Mouse (Mus musculus) midbrain, postnatal 0 days (tissue): ENCODE data around the gene Bpifa3. TPM values are rescaled to one million over a fixed set of nuclear protein-coding genes. Genes with fewer than 3 reads are reported as not detected.

ENCODE experiments used
- ATAC-seq: fragments of 200-750 bp; cut with Nextera tagmentation; 2 replicates; pipeline ENCODE4 v1.8.0; 2017; ENCODE audit warnings: moderate number of reproducible peaks, mild to moderate bottlenecking, moderate TSS enrichment, moderate library complexity; ENCODE audit not compliant: low FRiP score
- DNase-seq: peaks from one replicate; pipeline ENCODE4 v3.0.0-alpha.2; 2015; ENCODE audit warnings: low spot score
- H3K27ac ChIP-seq: fragments of 300-500 bp; sonication (generic); 2 replicates; pipeline ENCODE4 v1.5.1; 2014; ENCODE audit warnings: low read depth, mild to moderate bottlenecking, low read length, mixed read lengths
- H3K27me3 ChIP-seq: fragments of 300-500 bp; sonication (generic); 2 replicates; pipeline ENCODE4 v1.6.1; 2014; ENCODE audit warnings: low read length, control low read depth, mixed read lengths; ENCODE audit not compliant: insufficient read depth
- H3K36me3 ChIP-seq: fragments of 300-500 bp; sonication (generic); 2 replicates; pipeline ENCODE4 v1.6.1; 2014; ENCODE audit warnings: low read length, control low read depth, mixed read lengths; ENCODE audit not compliant: insufficient read depth
- H3K4me1 ChIP-seq: fragments of 300-500 bp; sonication (generic); 2 replicates; pipeline ENCODE4 v1.6.1; 2014; ENCODE audit warnings: mild to moderate bottlenecking, control low read depth, antibody characterized with exemption, low read length, mixed read lengths; ENCODE audit not compliant: insufficient read depth
- H3K4me2 ChIP-seq: fragments of 300-500 bp; sonication (generic); 2 replicates; pipeline ENCODE4 v1.6.1; 2014; ENCODE audit warnings: low read depth, mild to moderate bottlenecking, low read length, mixed read lengths; ENCODE audit not compliant: poor library complexity, severe bottlenecking
- H3K4me3 ChIP-seq: fragments of 300-500 bp; sonication (generic); 2 replicates; pipeline ENCODE4 v1.5.1; 2014; ENCODE audit warnings: low read depth, mild to moderate bottlenecking, low read length, moderate library complexity
- H3K9ac ChIP-seq: fragments of 300-500 bp; sonication (generic); replicated peaks from 2 replicates; pipeline ENCODE4 v1.6.1; 2014; ENCODE audit warnings: mild to moderate bottlenecking, low read length, moderate library complexity, mixed read lengths; ENCODE audit not compliant: poor library complexity, severe bottlenecking
- H3K9me3 ChIP-seq: fragments of 300-500 bp; sonication (generic); 2 replicates; pipeline ENCODE4 v1.6.1; 2016; ENCODE audit warnings: low read length, control low read depth
- CTCF ChIP-seq: IDR thresholded peaks from 2 replicates; pipeline ENCODE4 v1.5.1; 2016; ENCODE audit warnings: antibody characterized with exemption, mild to moderate bottlenecking
- WGBS: fragments of 180-500 bp; shearing (Covaris S2); extraction: QIAGEN DNeasy Blood & Tissue Kit; methylation state at CpG from one replicate; pipeline ENCODE4 v1.1.7; 2014; 5-methylcytosine and 5-hydroxymethylcytosine counted together
- polyA plus RNA-seq: library from polyadenylated mRNA; unstranded; fragments of >200 nt; fragmentation: Nextera tagmentation; extraction: Ambion mirVana; gene quantifications from 2 replicates; pipeline ENCODE4 v1.2.1, GENCODE M21; 2015
- total RNA-seq: library from RNA; depleted of rRNA; stranded (reverse); fragments of >200 nt; gene quantifications from 2 replicates; pipeline ENCODE4 v1.2.3, GENCODE M21; 2014; rRNA removed

Gene Bpifa3
- total and polyA plus RNA-seq, 2 experiments from 2014 or later, result not detected

- Histone ChIP-seq H3K4me1 (no peaks in the 10 kb centered on the region), H3K36me3 (no peaks in the 10 kb centered on the region), H3K4me3 (no peak overlapping the region), H3K9me3 (no peaks in the 10 kb centered on the region), H3K4me2 (no peak overlapping the region), H3K27ac (no peak overlapping the region), H3K9ac (no peak overlapping the region), H3K27me3 (no peaks in the 10 kb centered on the region)
- WGBS, result 90% methylated on average over 6 of the region's 6 CpGs
- no peak for DNase-seq
- ATAC-seq, result no peak
- TF ChIP-seq CTCF, result no peak
Measured at GRCm38 (mm10) chr2:154185319-154185718, 55.2 kb downstream of the Bpifa3 start.

- H3K4me3 ChIP-seq, result no peak overlapping the region
- no peaks in the 10 kb centered on the region for H3K36me3 ChIP-seq
- ATAC-seq (no peak), DNase-seq (no peak)
- H3K4me2 ChIP-seq, result no peak overlapping the region
- no peak overlapping the region for H3K9ac ChIP-seq
- H3K4me1 ChIP-seq, result no peaks in the 10 kb centered on the region
- TF ChIP-seq CTCF, result no peak
- no peaks in the 10 kb centered on the region for H3K27me3 ChIP-seq
- H3K27ac ChIP-seq, result no peak overlapping the region
- 74% methylated on average over 3 of the region's 3 CpGs for WGBS
- H3K9me3 ChIP-seq, result no peaks in the 10 kb centered on the region
Measured at GRCm38 (mm10) chr2:154185748-154186147, 55.6 kb downstream of the Bpifa3 start.

- no peaks in the 10 kb centered on the region for H3K36me3 ChIP-seq
- H3K9ac ChIP-seq, result no peak overlapping the region
- H3K4me2 ChIP-seq, result no peak overlapping the region
- H3K27ac ChIP-seq, result no peak overlapping the region
- no peak overlapping the region for H3K4me3 ChIP-seq
- H3K9me3 ChIP-seq, result no peaks in the 10 kb centered on the region
- DNase-seq, result peak; percentile 7
- no peak for ATAC-seq
- H3K4me1 ChIP-seq, result no peaks in the 10 kb centered on the region
- 45% methylated on average over 5 of the region's 5 CpGs for WGBS
- TF ChIP-seq CTCF, result peak; percentile 47
- H3K27me3 ChIP-seq, result no peaks in the 10 kb centered on the region
Measured at GRCm38 (mm10) chr2:154187468-154187867, 57.3 kb downstream of the Bpifa3 start.

Other genes with a start within 250 kb of the Bpifa3 start
- 0.38 TPM in 1 of 2 replicates, not detected in the other for gene Bpifb6, start 229.9 kb upstream of the Bpifa3 start, total RNA-seq
- 0.10 TPM in 1 of 2 replicates, not detected in the other for gene Bpifb6, start 229.9 kb upstream of the Bpifa3 start, polyA plus RNA-seq
- 0.22 TPM in 1 of 2 replicates, not detected in the other for gene Bpifb3, start 212.1 kb upstream of the Bpifa3 start, total RNA-seq
- gene Bpifb3, start 212.1 kb upstream of the Bpifa3 start, polyA plus RNA-seq, result not detected in 2 replicates
- not detected in 2 replicates for gene Bpifb4, start 192.1 kb upstream of the Bpifa3 start, total RNA-seq
- gene Bpifb4, start 192.1 kb upstream of the Bpifa3 start, polyA plus RNA-seq, result not detected in 2 replicates
- not detected in 2 replicates for gene Bpifa6, start 155.4 kb upstream of the Bpifa3 start, total RNA-seq
- not detected in 2 replicates for gene Bpifa6, start 155.4 kb upstream of the Bpifa3 start, polyA plus RNA-seq
- gene Bpifa2, start 122.1 kb upstream of the Bpifa3 start, total RNA-seq, result 1.3 TPM in 1 of 2 replicates, not detected in the other
- not detected in 2 replicates for gene Bpifa2, start 122.1 kb upstream of the Bpifa3 start, polyA plus RNA-seq
- 1.1 TPM in 1 of 2 replicates, not detected in the other for gene Bpifa1, start 12.5 kb downstream of the Bpifa3 start, total RNA-seq
- 0.20 and 0.42 TPM in 2 replicates for gene Bpifa1, start 12.5 kb downstream of the Bpifa3 start, polyA plus RNA-seq
- not detected in 2 replicates for gene Bpifa5, start 32.3 kb downstream of the Bpifa3 start, total RNA-seq
- not detected in 2 replicates for gene Bpifa5, start 32.3 kb downstream of the Bpifa3 start, polyA plus RNA-seq
- gene Bpifb1, start 60.5 kb downstream of the Bpifa3 start, total RNA-seq, result 0.27 and 0.47 TPM in 2 replicates
- gene Bpifb1, start 60.5 kb downstream of the Bpifa3 start, polyA plus RNA-seq, result 0.72 and 0.83 TPM in 2 replicates
- 0.44 and 0.52 TPM in 2 replicates for gene Bpifb5, start 93.4 kb downstream of the Bpifa3 start, total RNA-seq
- gene Bpifb5, start 93.4 kb downstream of the Bpifa3 start, polyA plus RNA-seq, result 0.27 TPM in 1 of 2 replicates, not detected in the other
- not detected in 2 replicates for gene Bpifb9a, start 127.5 kb downstream of the Bpifa3 start, total RNA-seq
- 0.47 TPM in 1 of 2 replicates, not detected in the other for gene Bpifb9a, start 127.5 kb downstream of the Bpifa3 start, polyA plus RNA-seq
- 0.38 and 1.3 TPM in 2 replicates for gene Bpifb9b, start 176.9 kb downstream of the Bpifa3 start, total RNA-seq
- 1.7 TPM in 1 of 2 replicates, not detected in the other for gene Bpifb9b, start 176.9 kb downstream of the Bpifa3 start, polyA plus RNA-seq
- 10.8 and 12.4 TPM in 2 replicates for gene Cdk5rap1, start 242.7 kb downstream of the Bpifa3 start, total RNA-seq
- gene Cdk5rap1, start 242.7 kb downstream of the Bpifa3 start, polyA plus RNA-seq, result 5.4 and 6.2 TPM in 2 replicates